Comparison of ENCODE assay signal across 23 mouse cellular contexts in the genomic region with DNA sequence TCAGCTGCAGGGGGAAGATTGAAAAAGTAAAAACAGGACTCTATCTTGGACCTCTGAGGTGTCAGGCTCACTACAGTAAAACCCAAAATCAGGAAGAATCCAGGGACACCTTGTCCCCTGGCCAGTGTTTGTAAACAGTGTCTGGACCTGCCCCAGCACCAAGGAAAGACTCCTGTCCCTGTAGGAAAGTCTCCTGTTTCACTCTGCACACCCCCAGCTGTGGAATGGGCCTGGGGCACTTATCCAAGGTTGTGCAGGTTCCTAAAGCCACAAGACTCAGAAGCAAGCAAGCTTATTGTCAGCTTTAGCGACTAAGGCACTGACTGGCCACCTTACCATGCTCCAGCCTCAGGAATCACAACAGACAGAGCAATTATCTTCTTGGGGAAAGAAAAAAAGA. TPM values are rescaled to one million over a fixed set of nuclear protein-coding genes. Genes with fewer than 3 reads are reported as not detected.
A peak's percentile ranks its signal among the peaks of the same experiment; 100 is the strongest.
DNase-seq lines count a peak whose midpoint lies in the region; ATAC-seq and TF ChIP-seq lines count a peak whose summit lies in the region.
"Had no signal": no experiment of that assay in that cellular context is flagged by ENCODE, and none has a peak within 500 bp of the region (broad histone marks: within the 10 kb centered on the region; RNA-seq: fewer than 3 reads in every experiment).

No protein-coding gene starts in this region.

- H3K4me3 ChIP-seq in heart, embryonic 11.5 days (ENCODE audit: low read depth, low read length) = no peak overlapping the region
- no peak overlapping the region for H3K4me3 ChIP-seq in heart, postnatal 0 days (ENCODE audit: low read depth, low read length)
- H3K4me3 ChIP-seq in midbrain, embryonic 11.5 days (ENCODE audit: low read depth, low read length) = no peak overlapping the region
- H3K4me3 ChIP-seq in midbrain, embryonic 15.5 days = no peak overlapping the region
- H3K4me3 ChIP-seq: embryonic facial prominence, embryonic 15.5 days; erythroblast, embryonic 14.5 days; forebrain, embryonic 10.5 days; gastrocnemius, adult 2 months; hindbrain, embryonic 10.5 days had no signal

- DNase-seq in heart, adult 11 months = peak; percentile 90
- no peak for DNase-seq in heart, postnatal 0 days (ENCODE audit: low spot score)
- no peak for DNase-seq in heart, adult 9 months (ENCODE audit: low spot score in 2 of 2)
- peak; percentile 35 for DNase-seq in kidney, adult 9 months
- no peak for DNase-seq in kidney, adult 18-20 months
- peak; percentile 35 for DNase-seq in midbrain, embryonic 11.5 days (ENCODE audit: low spot score, missing footprints)
- DNase-seq: adrenal gland, postnatal 10 days; cerebellum, adult 11 months; cerebellum, adult 8-10 months; cerebellum, postnatal 14 days; embryo, embryonic 11 days; gastrocnemius, adult 2 months; gastrocnemius, postnatal 25 days had no signal

- peaks cover 6% of the 10 kb centered on the region; the same call in 1 of the 2 replicates for H3K4me1 ChIP-seq in heart, embryonic 11.5 days (ENCODE audit: control insufficient read depth, insufficient read depth, low read length)
- peaks cover 5% of the 10 kb centered on the region; the same call in 1 of the 2 replicates for H3K4me1 ChIP-seq in heart, postnatal 0 days (ENCODE audit: control insufficient read depth, insufficient read depth)
- H3K4me1 ChIP-seq in midbrain, embryonic 11.5 days (ENCODE audit: control insufficient read depth, insufficient read depth, low read length) = no peaks in the 10 kb centered on the region
- no peaks in the 10 kb centered on the region for H3K4me1 ChIP-seq in midbrain, embryonic 15.5 days
- H3K4me1 ChIP-seq: embryonic facial prominence, embryonic 15.5 days; hindbrain, embryonic 10.5 days had no signal

- no peaks in the 10 kb centered on the region for H3K9me3 ChIP-seq in heart, embryonic 11.5 days (replicated peaks; ENCODE audit: control insufficient read depth, low read length)
- H3K9me3 ChIP-seq in heart, postnatal 0 days (replicated peaks; ENCODE audit: control insufficient read depth, low read length) = no peaks in the 10 kb centered on the region
- H3K9me3 ChIP-seq in midbrain, embryonic 11.5 days (ENCODE audit: control insufficient read depth, low read length) = no peaks in the 10 kb centered on the region
- H3K9me3 ChIP-seq in midbrain, embryonic 15.5 days = no peaks in the 10 kb centered on the region
- H3K9me3 ChIP-seq: embryonic facial prominence, embryonic 15.5 days; forebrain, embryonic 10.5 days; hindbrain, embryonic 10.5 days had no signal

- no peak overlapping the region for H3K27ac ChIP-seq in heart, embryonic 11.5 days (ENCODE audit: low read depth, low read length)
- 0 out of 2 replicates have a peak overlapping the region, but pooled peaks have one; percentile 45 for H3K27ac ChIP-seq in heart, postnatal 0 days (ENCODE audit: low read depth)
- H3K27ac ChIP-seq in midbrain, embryonic 11.5 days (ENCODE audit: low read depth, low read length) = no peak overlapping the region
- no peak overlapping the region for H3K27ac ChIP-seq in midbrain, embryonic 15.5 days
- H3K27ac ChIP-seq: embryonic facial prominence, embryonic 15.5 days; forebrain, embryonic 10.5 days; gastrocnemius, adult 2 months; hindbrain, embryonic 10.5 days; hindbrain, embryonic 14.5 days had no signal

- H3K4me2 ChIP-seq in heart, embryonic 11.5 days = no peak overlapping the region
- H3K4me2 ChIP-seq in heart, postnatal 0 days (ENCODE audit: low read depth, low read length) = no peak overlapping the region
- H3K4me2 ChIP-seq in midbrain, embryonic 11.5 days = no peak overlapping the region
- H3K4me2 ChIP-seq in midbrain, embryonic 15.5 days = no peak overlapping the region
- H3K4me2 ChIP-seq: embryonic facial prominence, embryonic 15.5 days; hindbrain, embryonic 14.5 days had no signal

- no peak for TF ChIP-seq CTCF in heart, postnatal 0 days (IDR thresholded peaks at IDR 0.05; ENCODE audit: low read depth)

- H3K36me3 ChIP-seq in heart, embryonic 11.5 days (ENCODE audit: control insufficient read depth, insufficient read depth, low read length) = no peaks in the 10 kb centered on the region
- no peaks in the 10 kb centered on the region for H3K36me3 ChIP-seq in heart, postnatal 0 days (replicated peaks; ENCODE audit: control insufficient read depth, insufficient read depth, low read length)
- no peaks in the 10 kb centered on the region for H3K36me3 ChIP-seq in midbrain, embryonic 11.5 days (ENCODE audit: control insufficient read depth, insufficient read depth, low read length)
- no peaks in the 10 kb centered on the region for H3K36me3 ChIP-seq in midbrain, embryonic 15.5 days (replicated peaks)
- H3K36me3 ChIP-seq: embryonic facial prominence, embryonic 15.5 days; forebrain, embryonic 10.5 days; hindbrain, embryonic 10.5 days had no signal

- H3K9ac ChIP-seq in heart, embryonic 11.5 days (ENCODE audit: low read depth, low read length) = no peak overlapping the region
- H3K9ac ChIP-seq in heart, postnatal 0 days (replicated peaks; ENCODE audit: low read depth, low read length) = 0 out of 2 replicates have a peak overlapping the region, but pooled peaks have one; percentile 3
- H3K9ac ChIP-seq in midbrain, embryonic 11.5 days (ENCODE audit: low read length) = no peak overlapping the region
- no peak overlapping the region for H3K9ac ChIP-seq in midbrain, embryonic 15.5 days
- H3K9ac ChIP-seq: embryonic facial prominence, embryonic 15.5 days; hindbrain, embryonic 14.5 days had no signal

- no peak for ATAC-seq in heart, embryonic 11.5 days (replicated peaks; ENCODE audit: insufficient number of reproducible peaks, low FRiP score, low TSS enrichment)
- no peak for ATAC-seq in heart, postnatal 0 days (ENCODE audit: insufficient read depth, low read depth)
- ATAC-seq in midbrain, embryonic 11.5 days (ENCODE audit: low FRiP score) = no peak
- no peak for ATAC-seq in midbrain, embryonic 15.5 days (replicated peaks)
- ATAC-seq: forebrain, embryonic 14.5 days had no signal

- no peak for TF ChIP-seq EP300 in heart, postnatal 0 days (IDR thresholded peaks at IDR 0.05; ENCODE audit: low read depth)

- no peaks in the 10 kb centered on the region for H3K27me3 ChIP-seq in heart, embryonic 11.5 days (ENCODE audit: control insufficient read depth, insufficient read depth, low read length)
- no peaks in the 10 kb centered on the region for H3K27me3 ChIP-seq in heart, postnatal 0 days (ENCODE audit: control insufficient read depth, insufficient read depth, low read length)
- no peaks in the 10 kb centered on the region for H3K27me3 ChIP-seq in midbrain, embryonic 11.5 days (ENCODE audit: control insufficient read depth, insufficient read depth, low read length)
- H3K27me3 ChIP-seq in midbrain, embryonic 15.5 days (replicated peaks) = no peaks in the 10 kb centered on the region
- H3K27me3 ChIP-seq: embryonic facial prominence, embryonic 15.5 days had no signal

- WGBS in heart, embryonic 11.5 days (ENCODE audit: insufficient replicate concordance) = 60% methylated on average over 1 of the region's 1 CpGs
- WGBS in heart, postnatal 0 days = 40% methylated on average over 1 of the region's 1 CpGs
- 59% methylated on average over 1 of the region's 1 CpGs for WGBS in midbrain, embryonic 11.5 days
- 64% methylated on average over 1 of the region's 1 CpGs for WGBS in midbrain, embryonic 15.5 days

RNA-seq across cellular contexts. Expression of gene Ptgfr, which starts 13.2 kb away (rescaled TPM):
- polyA plus RNA-seq in heart, embryonic 11.5 days (2014; fragmentation: Nextera tagmentation; extraction: Ambion mirVana) = 0.80 and 1.1 TPM in 2 replicates
- 1.5 and 3.4 TPM in 2 replicates for total RNA-seq in heart, postnatal 0 days (2014; rRNA removed; ENCODE audit: low replicate concordance)
- 0.49 and 0.57 TPM in 2 replicates for polyA plus RNA-seq in heart, postnatal 0 days (2015; fragmentation: Nextera tagmentation; extraction: Ambion mirVana)
- 0.62 and 1.1 TPM in 2 replicates for polyA plus RNA-seq in midbrain, embryonic 11.5 days (2014; fragmentation: Nextera tagmentation; extraction: Ambion mirVana)
- 0.72 and 2.2 TPM in 2 replicates for polyA plus RNA-seq in midbrain, embryonic 15.5 days (2015; fragmentation: Nextera tagmentation; extraction: Ambion mirVana)
- total RNA-seq: granulocyte monocyte progenitor cell, adult 5-6 weeks; MEL had no signal
- polyA plus RNA-seq: erythroblast, embryonic 14.5 days had no signal

Comparison
In these comparisons a context has a peak if more than half of its experiments do, and no peak if none do; other contexts are left out.
1. DNase-seq: peak in heart, adult 11 months (single experiment), kidney, adult 9 months (single experiment) and midbrain, embryonic 11.5 days (single experiment); none in heart, postnatal 0 days (single experiment), heart, adult 9 months (0 of 2) and kidney, adult 18-20 months (single experiment).